Mouse (Mus musculus): ENCODE data around the gene Cfap65. TPM values are rescaled to one million over a fixed set of nuclear protein-coding genes. Genes with fewer than 3 reads are reported as not detected.

The Cfap65 gene
- polyA plus RNA-seq, 1 experiment = not detected

- Histone ChIP-seq H3K27ac (ENCODE audit: insufficient read depth, low read length) (no peak overlapping the region), H3K4me3 (ENCODE audit: extremely low read depth, insufficient read depth, insufficient read length) (no peak overlapping the region), H3K36me3 (ENCODE audit: control insufficient read depth, insufficient read depth, low read length) (no peaks in the 10 kb centered on the region), H3K27me3 (ENCODE audit: control insufficient read depth, insufficient read depth, low read length) (peaks cover 28% of the 10 kb centered on the region), H3K4me1 (ENCODE audit: control insufficient read depth, insufficient read depth, insufficient read length) (peaks cover 2% of the 10 kb centered on the region; the same call in 1 of the 2 replicates)
- TF ChIP-seq CTCF (IDR thresholded peaks at IDR 0.05; ENCODE audit: extremely low read depth, insufficient read depth, insufficient read length, insufficient replicate concordance) = no peak
- no peak for TF ChIP-seq POLR2A (IDR thresholded peaks at IDR 0.05; ENCODE audit: low read depth, low read length)
- 4% methylated on average over 74 of the region's 74 CpGs for WGBS
- no peak for DNase-seq (ENCODE audit: low read depth in 1 of 2, low spot score in 2 of 2)
Measured at GRCm38 (mm10) chr1:74882055-74882734, 53.2 kb downstream of the Cfap65 start.

GRCm38 (mm10) chr1:74880785-74881360 is 54.5 kb downstream of the Cfap65 start:
- WGBS = 12% methylated on average over 18 of the region's 18 CpGs
- H3K4me1 ChIP-seq (ENCODE audit: control insufficient read depth, insufficient read depth, insufficient read length) = peaks cover 2% of the 10 kb centered on the region; the same call in 1 of the 2 replicates
- H3K4me3 ChIP-seq (ENCODE audit: extremely low read depth, insufficient read depth, insufficient read length) = no peak overlapping the region
- H3K27ac ChIP-seq (ENCODE audit: insufficient read depth, low read length) = no peak overlapping the region
- no peaks in the 10 kb centered on the region for H3K36me3 ChIP-seq (ENCODE audit: control insufficient read depth, insufficient read depth, low read length)
- peak; percentile 64; the same call in 1 of the 2 replicates for TF ChIP-seq CTCF (IDR thresholded peaks at IDR 0.05; ENCODE audit: extremely low read depth, insufficient read depth, insufficient read length, insufficient replicate concordance)
- TF ChIP-seq POLR2A (IDR thresholded peaks at IDR 0.05; ENCODE audit: low read depth, low read length) = no peak
- peaks cover 28% of the 10 kb centered on the region for H3K27me3 ChIP-seq (ENCODE audit: control insufficient read depth, insufficient read depth, low read length)
- peak in 1 of 2 experiments; percentile 40 for DNase-seq (ENCODE audit: low read depth in 1 of 2, low spot score in 2 of 2)

GRCm38 (mm10) chr1:74877199-74877598 is 58.2 kb downstream of the Cfap65 start:
- no peaks in the 10 kb centered on the region for H3K4me1 ChIP-seq (ENCODE audit: control insufficient read depth, insufficient read depth, insufficient read length)
- peaks cover 8% of the 10 kb centered on the region for H3K27me3 ChIP-seq (ENCODE audit: control insufficient read depth, insufficient read depth, low read length)
- H3K36me3 ChIP-seq (ENCODE audit: control insufficient read depth, insufficient read depth, low read length) = no peaks in the 10 kb centered on the region
- TF ChIP-seq POLR2A (IDR thresholded peaks at IDR 0.05; ENCODE audit: low read depth, low read length) = no peak
- no peak for TF ChIP-seq CTCF (IDR thresholded peaks at IDR 0.05; ENCODE audit: extremely low read depth, insufficient read depth, insufficient read length, insufficient replicate concordance)
- H3K27ac ChIP-seq (ENCODE audit: insufficient read depth, low read length) = no peak overlapping the region
- H3K4me3 ChIP-seq (ENCODE audit: extremely low read depth, insufficient read depth, insufficient read length) = no peak overlapping the region
- no peak for DNase-seq (ENCODE audit: low read depth in 1 of 2, low spot score in 2 of 2)
- WGBS = 45% methylated on average over 3 of the region's 3 CpGs

GRCm38 (mm10) chr1:74872218-74872617 is 63.2 kb downstream of the Cfap65 start:
- no peaks in the 10 kb centered on the region for H3K36me3 ChIP-seq (ENCODE audit: control insufficient read depth, insufficient read depth, low read length)
- H3K27ac ChIP-seq (ENCODE audit: insufficient read depth, low read length) = no peak overlapping the region
- H3K4me3 ChIP-seq (ENCODE audit: extremely low read depth, insufficient read depth, insufficient read length) = no peak overlapping the region
- H3K27me3 ChIP-seq (ENCODE audit: control insufficient read depth, insufficient read depth, low read length) = 0 out of 2 replicates have a peak, but pooled peaks cover 1% of the 10 kb centered on the region
- TF ChIP-seq CTCF (IDR thresholded peaks at IDR 0.05; ENCODE audit: extremely low read depth, insufficient read depth, insufficient read length, insufficient replicate concordance) (no peak), POLR2A (IDR thresholded peaks at IDR 0.05; ENCODE audit: low read depth, low read length) (no peak)
- WGBS = 36% methylated on average over 2 of the region's 2 CpGs
- H3K4me1 ChIP-seq (ENCODE audit: control insufficient read depth, insufficient read depth, insufficient read length) = no peaks in the 10 kb centered on the region
- DNase-seq (ENCODE audit: low read depth in 1 of 2, low spot score in 2 of 2) = no peak

- no peaks in the 10 kb centered on the region for H3K36me3 ChIP-seq (ENCODE audit: control insufficient read depth, insufficient read depth, low read length)
- peaks cover 14% of the 10 kb centered on the region for H3K27me3 ChIP-seq (ENCODE audit: control insufficient read depth, insufficient read depth, low read length)
- H3K4me1 ChIP-seq (ENCODE audit: control insufficient read depth, insufficient read depth, insufficient read length) = no peaks in the 10 kb centered on the region
- no peak overlapping the region for H3K27ac ChIP-seq (ENCODE audit: insufficient read depth, low read length)
- TF ChIP-seq CTCF (IDR thresholded peaks at IDR 0.05; ENCODE audit: extremely low read depth, insufficient read depth, insufficient read length, insufficient replicate concordance) = no peak
- TF ChIP-seq POLR2A (IDR thresholded peaks at IDR 0.05; ENCODE audit: low read depth, low read length) = no peak
- H3K4me3 ChIP-seq (ENCODE audit: extremely low read depth, insufficient read depth, insufficient read length) = no peak overlapping the region
- no peak for DNase-seq (ENCODE audit: low read depth in 1 of 2, low spot score in 2 of 2)
Measured at GRCm38 (mm10) chr1:74861783-74862182, 73.6 kb downstream of the Cfap65 start.

DNA sequence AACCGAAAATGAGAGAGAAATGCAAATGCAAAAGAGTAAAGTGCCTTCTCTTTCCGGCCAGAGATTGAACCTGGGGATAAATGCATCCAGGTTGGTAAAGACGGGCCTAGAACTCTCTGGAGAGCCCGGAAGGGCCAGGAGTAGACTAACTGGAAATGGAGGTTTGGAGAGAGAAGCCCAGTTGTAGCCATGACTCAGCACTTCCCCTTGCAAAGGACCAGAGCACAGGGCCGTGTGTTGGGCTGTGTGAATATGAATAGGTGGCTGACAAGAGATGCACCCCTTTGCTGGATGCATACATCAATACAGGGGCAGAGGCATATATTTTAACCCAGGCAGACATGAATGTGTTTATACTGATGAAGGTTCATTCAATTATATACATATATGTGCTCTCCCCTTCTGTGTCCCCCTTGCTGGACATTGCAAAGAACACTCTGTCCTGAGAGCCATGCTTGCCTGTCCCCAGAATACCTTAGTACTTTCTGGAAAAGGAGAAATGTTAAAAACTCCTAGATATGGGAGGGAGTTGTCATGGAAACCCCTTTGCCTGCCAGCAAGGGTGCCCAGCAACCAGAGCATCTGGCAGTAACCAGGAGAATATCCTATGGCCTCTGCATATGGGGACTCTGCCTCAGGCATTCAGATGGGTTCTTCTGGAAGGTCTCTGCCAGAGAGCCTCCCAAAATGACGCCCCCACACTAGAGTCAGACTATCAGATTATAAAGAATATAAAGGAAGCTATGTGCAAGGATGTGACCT is 76.0 kb downstream of the Cfap65 start:
- Histone ChIP-seq H3K36me3 (ENCODE audit: control insufficient read depth, insufficient read depth, low read length) (no peaks in the 10 kb centered on the region), H3K27me3 (ENCODE audit: control insufficient read depth, insufficient read depth, low read length) (peaks cover 35% of the 10 kb centered on the region), H3K27ac (ENCODE audit: insufficient read depth, low read length) (no peak overlapping the region), H3K4me1 (ENCODE audit: control insufficient read depth, insufficient read depth, insufficient read length) (peaks cover 15% of the 10 kb centered on the region), H3K4me3 (ENCODE audit: extremely low read depth, insufficient read depth, insufficient read length) (no peak overlapping the region)
- WGBS = 29% methylated on average over 6 of the region's 6 CpGs
- no peak for TF ChIP-seq POLR2A (IDR thresholded peaks at IDR 0.05; ENCODE audit: low read depth, low read length)
- TF ChIP-seq CTCF (IDR thresholded peaks at IDR 0.05; ENCODE audit: extremely low read depth, insufficient read depth, insufficient read length, insufficient replicate concordance) = no peak
- no peak for DNase-seq (ENCODE audit: low read depth in 1 of 2, low spot score in 2 of 2)

Measured in spleen, adult 2 months (tissue).